26 mouse cellular contexts compared by ENCODE assay signal in genomic region chr17:85757647-85758046, GRCm38 (mm10).
"Had no signal": no experiment of that assay in that cellular context is flagged by ENCODE, and none has a peak within 500 bp of the region (broad histone marks: within the 10 kb centered on the region; RNA-seq: fewer than 3 reads in every experiment).

No protein-coding gene starts in this region.

- H3K27me3 ChIP-seq: intestine, embryonic 15.5 days; liver, embryonic 13.5 days had no signal

- DNase-seq: gastrocnemius, postnatal 14 days; gastrocnemius, postnatal 36 days; heart, adult 18-20 months; heart, postnatal 10 days; heart, postnatal 4 days; kidney, adult 18-20 months; kidney, adult 8-10 months; kidney, postnatal 10 days; kidney, postnatal 25 days; kidney, postnatal 4 days; liver; liver, embryonic 13.5 days had no signal

- H3K4me1 ChIP-seq: heart, embryonic 12.5 days; hindbrain, embryonic 10.5 days; hindbrain, embryonic 12.5 days; intestine, embryonic 15.5 days; liver, embryonic 13.5 days had no signal

- H3K27ac ChIP-seq: heart, embryonic 10.5 days; hindbrain, embryonic 10.5 days; hindbrain, embryonic 12.5 days; hindbrain, embryonic 14.5 days; intestine, embryonic 15.5 days; layer of hippocampus, adult 2 months; left cerebral cortex, adult 2 months; limb, embryonic 10.5 days; limb, embryonic 12.5 days; liver, embryonic 13.5 days had no signal

- H3K9me3 ChIP-seq: heart, embryonic 10.5 days; intestine, embryonic 15.5 days; limb, embryonic 10.5 days; liver, embryonic 13.5 days had no signal

- ATAC-seq: hindbrain, embryonic 16.5 days; inflammation-experienced regulatory T-cells, adult 6 months; intestine, embryonic 15.5 days; intestine, postnatal 0 days had no signal

- H3K9ac ChIP-seq: heart, embryonic 12.5 days; hindbrain, embryonic 12.5 days; hindbrain, embryonic 14.5 days; intestine, embryonic 15.5 days; limb, embryonic 12.5 days; liver, embryonic 13.5 days had no signal

- H3K4me3 ChIP-seq: heart, embryonic 10.5 days; heart, embryonic 12.5 days; hindbrain, embryonic 10.5 days; hindbrain, embryonic 12.5 days; intestine, embryonic 15.5 days; layer of hippocampus, adult 2 months; left cerebral cortex, adult 2 months; limb, embryonic 10.5 days; limb, embryonic 12.5 days; liver, embryonic 13.5 days had no signal

- H3K4me2 ChIP-seq: heart, embryonic 12.5 days; hindbrain, embryonic 12.5 days; hindbrain, embryonic 14.5 days; intestine, embryonic 15.5 days; limb, embryonic 12.5 days; liver, embryonic 11.5 days; liver, embryonic 13.5 days had no signal

- H3K36me3 ChIP-seq: heart, embryonic 12.5 days; hindbrain, embryonic 10.5 days; hindbrain, embryonic 12.5 days; intestine, embryonic 15.5 days; limb, embryonic 10.5 days; limb, embryonic 12.5 days; liver, embryonic 13.5 days had no signal
